Mouse (Mus musculus) neutrophil, adult 5-6 weeks (primary cell): ENCODE data around the gene Stra6. TPM values are rescaled to one million over a fixed set of nuclear protein-coding genes. Genes with fewer than 3 reads are reported as not detected.

ENCODE experiments used
- ATAC-seq: fragments of 151-379, 151-347 bp; 2 replicates; pipeline ENCODE4 v1.8.0; 2017; ENCODE audit warnings: mild to moderate bottlenecking, moderate TSS enrichment; ENCODE audit not compliant: insufficient number of reproducible peaks, poor library complexity, low FRiP score, severe bottlenecking; ENCODE audit errors: extremely low read depth
- total RNA-seq: library from RNA; stranded (forward); fragments of 200-1000 nt; gene quantifications from 2 replicates; pipeline ENCODE4 v1.2.3, GENCODE M21; 2017

Gene Stra6
- not detected in 2 replicates for total RNA-seq

DNA sequence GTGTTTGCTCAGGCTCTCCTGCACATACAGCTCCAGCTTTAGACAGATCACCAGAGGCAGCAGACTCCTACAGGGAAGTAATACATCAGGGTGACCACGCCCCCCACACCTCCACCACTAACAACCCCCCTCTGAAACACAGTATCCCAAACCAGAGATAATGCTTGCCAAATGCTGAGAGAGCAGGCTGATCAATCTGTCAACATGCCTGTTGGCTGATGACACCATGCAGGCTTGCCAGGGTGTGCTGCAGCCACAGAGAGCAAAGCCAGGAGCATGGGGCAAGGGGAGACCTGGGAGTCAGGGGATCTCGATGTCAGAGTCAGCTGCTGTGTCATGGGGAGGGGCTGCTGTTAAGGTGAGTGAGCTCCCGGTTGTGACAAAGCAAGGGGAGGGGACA, at the start of gene Stra6:
TSS of gene Stra6 (plus strand) at position 258 of the 400 bp plus-strand sequence.
- no peak for ATAC-seq

DNA sequence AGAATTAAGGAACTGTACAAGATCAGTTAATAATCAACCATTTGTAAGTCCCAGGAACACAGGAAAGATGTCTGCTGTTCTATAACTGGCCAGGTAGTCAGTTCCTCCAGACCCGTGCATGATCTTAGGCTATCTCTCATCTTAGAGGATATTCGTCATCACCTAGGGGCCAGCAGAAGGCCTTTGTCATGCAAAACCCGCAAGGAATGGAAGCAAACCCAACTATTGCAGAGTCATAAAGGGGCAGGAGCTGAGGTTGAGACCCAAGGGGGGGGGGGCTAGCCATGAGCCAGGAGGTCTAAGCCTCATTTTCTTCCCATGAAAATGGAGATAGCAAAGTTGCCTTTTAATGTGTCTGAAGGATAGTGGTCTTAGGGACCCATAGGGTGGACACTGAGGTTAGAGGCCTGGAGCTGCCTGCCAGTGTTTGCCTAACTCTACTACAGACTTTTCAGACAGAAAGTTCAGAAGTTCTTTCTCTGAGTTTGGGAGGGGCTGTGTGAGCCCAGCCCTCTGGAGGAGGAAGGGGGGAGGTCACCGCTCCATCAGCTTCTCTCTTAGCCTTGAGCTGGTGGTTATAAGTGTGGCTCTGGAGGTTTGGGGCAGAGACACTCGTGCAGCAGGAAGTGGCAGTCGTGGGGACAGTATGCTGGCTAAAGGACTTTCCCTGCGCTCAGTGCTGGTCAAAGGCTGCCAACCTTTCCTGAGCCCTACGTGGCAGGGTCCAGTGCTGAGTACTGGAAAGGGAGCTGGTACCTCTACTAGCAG, 49.0 kb upstream of the Stra6 start:
- no peak for ATAC-seq

DNA sequence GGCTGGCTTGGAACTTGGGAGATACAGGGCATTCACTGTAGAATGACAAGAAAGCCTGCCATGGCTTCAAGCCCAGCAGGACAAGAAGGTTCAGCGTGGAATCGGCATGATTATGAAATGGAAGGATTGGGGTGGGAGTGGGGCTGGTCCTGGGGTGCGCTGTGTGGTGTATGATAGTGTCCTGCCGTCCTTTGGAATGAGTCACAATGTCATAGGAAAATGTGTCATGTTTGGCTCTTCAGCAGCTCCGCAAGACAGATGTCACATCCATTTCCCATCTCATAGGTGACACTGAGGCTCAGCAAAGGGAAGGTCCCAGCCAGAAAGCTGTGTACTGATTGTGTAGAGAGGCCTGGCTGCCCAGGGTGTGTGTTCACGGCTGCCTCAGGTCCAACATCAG, 47.7 kb upstream of the Stra6 start:
- ATAC-seq: no peak

DNA sequence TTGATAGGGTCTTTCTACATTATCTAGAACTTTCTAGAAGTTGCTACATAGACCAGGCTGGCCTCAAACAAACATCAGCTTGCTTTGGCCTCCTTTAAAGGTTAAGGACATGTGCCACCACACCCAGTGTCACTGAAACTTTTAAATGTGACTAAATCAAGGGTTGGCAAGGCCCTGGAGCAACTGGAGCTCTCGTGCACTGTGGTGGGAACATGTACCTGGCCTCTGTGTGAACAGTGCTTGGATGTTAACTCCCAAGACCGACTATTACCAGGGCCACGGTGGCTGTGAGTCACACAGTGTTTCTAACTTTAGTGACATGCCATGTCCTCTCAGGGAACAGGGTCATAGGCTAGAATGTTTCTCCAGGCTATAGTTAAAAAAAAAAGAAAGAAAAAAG, 46.6 kb upstream of the Stra6 start:
- no peak for ATAC-seq

DNA sequence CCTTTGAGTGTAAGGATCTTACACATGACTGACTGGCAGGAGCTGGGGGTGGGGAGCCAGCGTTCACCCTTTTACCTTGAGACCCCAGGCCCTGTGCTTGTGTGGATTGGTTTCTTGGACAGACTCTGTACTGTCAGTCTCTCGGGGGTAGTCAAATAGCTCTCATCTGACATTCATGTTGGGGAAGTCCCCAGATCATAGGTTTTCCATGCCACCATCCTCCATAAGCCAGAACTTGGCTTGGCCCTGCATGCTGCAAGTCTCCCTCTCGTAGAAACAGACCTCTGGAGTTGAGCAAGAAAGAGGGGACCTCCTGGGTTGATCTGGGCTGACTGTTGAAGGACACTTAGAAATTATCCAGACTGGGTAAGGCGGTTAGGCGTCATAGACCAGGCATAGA, 45.2 kb upstream of the Stra6 start:
- ATAC-seq: no peak

DNA sequence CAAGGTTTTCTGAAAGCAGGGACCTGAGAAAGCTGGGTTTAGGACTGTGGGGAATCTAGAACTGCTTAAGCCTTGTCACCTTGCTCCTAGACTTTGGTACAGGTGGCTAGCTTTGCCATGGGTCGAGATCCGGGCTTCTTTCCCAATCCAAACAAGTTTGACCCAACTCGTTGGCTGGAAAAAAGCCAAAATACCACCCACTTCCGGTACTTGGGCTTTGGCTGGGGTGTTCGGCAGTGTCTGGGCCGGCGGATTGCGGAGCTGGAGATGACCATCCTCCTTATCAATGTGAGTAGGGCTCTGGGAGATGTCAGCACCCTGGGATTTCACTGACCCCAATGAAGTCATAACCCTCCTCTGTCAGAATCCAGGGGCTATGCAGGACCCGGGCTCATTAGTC, 37.6 kb upstream of the Stra6 start:
- ATAC-seq: no peak

DNA sequence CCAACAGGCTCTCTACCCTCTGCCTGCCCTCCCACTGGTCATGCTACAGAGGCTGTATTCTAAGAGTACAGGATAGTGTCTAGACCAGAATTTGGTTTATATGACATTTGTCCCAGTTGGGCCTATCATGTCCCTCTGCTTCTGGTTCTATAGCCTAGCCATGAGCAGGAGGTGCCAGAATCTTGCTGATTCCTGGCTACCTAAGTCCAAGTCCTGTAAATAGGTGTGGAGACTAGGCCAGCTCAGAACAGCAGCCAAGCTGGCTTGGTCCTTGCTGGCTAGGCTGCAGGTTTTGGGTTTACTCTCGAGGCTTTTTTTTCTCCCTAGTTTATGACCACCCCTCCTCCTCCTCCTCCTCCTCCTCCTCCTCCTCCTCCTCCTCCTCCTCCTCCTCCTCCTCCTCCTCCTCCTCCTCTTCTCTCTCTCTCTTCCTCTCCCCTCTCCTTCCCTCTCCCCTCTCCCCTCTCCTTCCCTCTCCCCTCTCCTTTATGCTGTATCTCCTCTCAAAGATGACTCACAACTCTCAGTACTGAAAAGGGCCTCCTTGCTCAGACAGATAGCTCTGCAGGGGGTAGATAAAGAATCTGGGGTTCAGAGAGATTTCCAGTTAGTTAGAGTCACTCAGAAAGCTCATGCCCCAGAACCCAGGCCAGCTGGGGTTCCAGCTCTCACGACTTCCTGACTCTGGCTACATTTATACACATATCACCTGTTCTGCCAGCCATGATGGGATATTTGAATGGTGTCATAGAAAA, 36.0 kb upstream of the Stra6 start:
- ATAC-seq: no peak

DNA sequence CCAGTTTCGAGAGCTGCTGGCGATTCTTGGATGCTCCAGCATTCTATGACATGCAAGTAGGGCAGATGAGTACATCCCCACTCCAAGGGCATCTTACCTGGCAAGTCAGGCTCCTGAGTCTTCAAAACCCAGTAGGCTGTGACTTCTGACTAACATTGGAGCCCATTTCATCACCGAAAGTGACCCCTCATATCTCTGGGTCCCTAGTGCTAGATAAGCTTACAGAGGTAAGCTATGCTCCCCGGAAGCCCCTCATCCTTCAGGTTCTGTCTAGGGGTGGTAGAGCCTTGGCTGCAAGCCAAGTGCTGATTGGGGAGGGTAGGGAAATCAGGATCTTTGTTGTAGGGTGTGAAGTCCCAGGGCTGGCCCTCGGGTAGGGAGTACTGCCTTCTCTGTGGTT, 34.7 kb upstream of the Stra6 start:
- ATAC-seq: no peak

DNA sequence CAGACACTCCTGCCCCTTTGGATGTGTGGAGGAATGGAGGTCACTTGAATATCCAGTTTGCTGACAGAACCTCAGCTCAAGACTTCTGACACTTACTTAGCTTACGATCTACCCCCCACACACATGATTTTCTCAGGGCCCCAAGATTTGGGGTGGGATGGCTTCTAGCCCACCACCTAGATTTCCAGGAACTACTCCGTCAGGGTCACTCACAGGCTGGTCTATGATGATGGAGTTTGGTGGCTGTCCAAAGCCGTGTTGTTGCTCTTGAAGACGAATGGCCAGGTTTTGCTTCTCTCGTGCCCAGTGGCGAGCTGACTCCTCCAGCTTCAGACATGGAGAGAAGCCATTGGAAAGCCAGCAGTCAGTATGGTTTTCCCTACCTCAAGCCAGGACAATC, 34.0 kb upstream of the Stra6 start:
- no peak for ATAC-seq

DNA sequence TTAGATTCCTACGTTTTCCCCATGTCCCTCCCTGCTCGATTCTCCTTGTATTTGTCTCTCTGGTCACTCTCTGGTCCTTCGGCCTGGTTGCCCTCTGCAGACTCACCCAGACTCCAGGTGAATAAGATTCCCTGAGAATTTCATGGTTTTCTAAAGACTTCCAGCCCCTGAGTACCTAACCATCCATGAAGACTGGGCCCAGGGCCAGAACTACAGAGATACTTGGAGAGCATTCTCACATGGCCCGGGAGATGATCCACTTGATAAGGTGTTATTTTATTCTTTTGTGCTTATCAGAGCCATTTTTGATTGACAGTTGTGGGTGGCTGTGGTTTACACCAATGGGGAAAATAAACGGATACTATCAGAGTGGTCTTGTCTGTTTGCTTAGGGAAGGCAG, 31.7 kb upstream of the Stra6 start:
- ATAC-seq: no peak

DNA sequence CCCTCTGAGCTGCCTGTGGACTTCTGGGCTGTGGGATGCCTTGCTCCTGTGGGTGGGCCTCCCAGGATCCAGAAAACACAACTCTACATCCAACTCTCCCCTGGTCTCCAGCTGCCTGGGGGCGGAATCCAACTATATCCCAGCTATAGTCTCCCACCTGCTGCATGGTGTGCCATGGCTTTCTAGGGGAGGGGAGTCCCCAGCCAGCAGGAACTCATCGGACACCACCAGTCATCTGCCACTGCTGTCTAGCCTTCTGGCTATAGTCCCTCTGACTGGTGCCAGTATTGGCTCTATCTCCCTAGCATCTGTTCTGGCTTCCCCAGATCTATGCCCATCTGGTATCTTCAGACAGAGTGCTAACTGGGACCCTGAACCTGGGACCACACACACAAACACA, 28.1 kb upstream of the Stra6 start:
- no peak for ATAC-seq

DNA sequence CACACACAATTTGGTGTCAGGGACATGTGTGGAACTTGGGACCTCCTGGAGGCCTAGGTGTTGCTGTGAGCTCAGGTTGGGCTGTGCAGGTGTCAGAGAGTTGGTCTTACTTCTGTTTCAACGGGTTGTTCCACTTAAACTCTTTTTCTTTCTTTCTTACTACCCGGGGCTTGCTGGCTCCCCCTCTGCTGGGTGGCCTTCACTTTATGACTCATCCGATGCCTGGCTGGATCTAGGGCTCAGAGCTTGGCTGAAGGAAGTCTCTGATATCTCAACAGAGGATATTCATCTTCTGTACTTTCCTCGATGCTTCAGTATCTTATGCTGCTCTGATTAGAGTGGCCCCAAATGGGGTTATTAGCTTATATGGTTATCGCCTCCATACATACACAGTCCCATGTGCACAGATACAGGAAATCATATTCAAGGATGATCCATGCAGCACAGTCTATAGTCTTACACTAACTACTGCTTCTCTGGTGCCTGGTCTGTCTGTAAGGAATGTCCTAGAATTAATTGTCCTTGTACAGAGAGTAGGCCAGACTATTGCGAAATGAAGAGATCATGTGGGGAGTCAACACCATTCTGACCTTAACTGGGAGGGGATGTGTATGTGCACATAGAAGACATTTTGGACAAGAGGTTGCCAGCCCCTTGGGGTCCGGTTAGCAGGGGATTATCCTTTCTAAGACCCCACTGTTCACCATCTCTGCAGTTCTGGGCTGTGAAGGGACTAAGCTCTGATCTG, 27.5 kb upstream of the Stra6 start:
- no peak for ATAC-seq

DNA sequence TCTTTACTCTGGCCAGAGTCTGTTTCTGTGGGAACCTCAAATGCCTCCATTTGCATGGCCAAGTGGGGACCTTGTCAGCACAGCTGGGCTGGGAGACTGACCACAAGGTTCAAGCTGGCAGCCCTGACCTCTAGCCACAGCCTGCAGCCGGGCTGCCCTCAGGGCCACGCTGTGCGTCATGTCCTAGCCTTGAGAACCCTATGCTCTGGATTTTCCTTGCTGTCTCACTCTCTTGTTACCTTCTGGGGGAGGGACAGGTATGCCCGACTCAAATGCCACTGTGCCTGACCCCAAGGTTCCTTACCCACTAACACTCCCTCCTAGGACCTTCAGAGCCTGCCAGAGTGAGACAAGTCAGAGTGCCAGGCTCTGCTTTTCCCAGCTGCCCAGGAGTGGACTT, 26.6 kb upstream of the Stra6 start:
- no peak for ATAC-seq

DNA sequence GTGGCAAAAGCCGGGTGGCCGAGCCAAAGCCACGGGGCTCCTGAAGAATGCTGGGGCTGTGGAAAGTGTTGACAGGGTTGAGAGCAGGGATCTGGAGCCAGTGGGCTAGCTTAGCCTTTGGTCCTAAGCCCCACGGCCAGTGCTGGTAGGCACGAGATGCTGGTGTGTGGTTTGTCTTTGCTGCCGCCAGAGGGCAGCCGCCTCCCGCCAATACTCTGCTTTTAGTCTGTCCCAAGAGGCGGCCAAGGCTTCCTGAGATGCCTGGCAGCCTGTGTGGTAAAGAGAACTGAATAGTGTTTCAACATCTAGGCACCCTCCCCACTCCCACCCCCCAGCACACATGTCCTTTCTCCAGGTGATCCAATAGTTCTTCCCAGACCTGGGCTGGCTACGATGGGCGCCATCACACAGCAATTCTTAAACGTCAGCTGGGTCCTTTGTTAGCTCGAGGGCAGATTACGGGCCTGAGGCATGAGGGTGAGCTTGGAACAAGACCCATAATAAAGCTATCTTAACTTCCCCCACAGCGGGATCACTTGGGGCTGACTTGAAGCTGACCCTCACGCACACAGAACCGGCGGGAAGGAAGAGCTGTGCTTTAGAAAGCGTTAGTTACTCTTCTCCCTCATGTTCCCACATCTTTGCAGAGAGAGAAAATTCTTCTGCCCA, 25.0 kb upstream of the Stra6 start:
- ATAC-seq: peak; percentile 49; the same call in 1 of the 2 replicates

DNA sequence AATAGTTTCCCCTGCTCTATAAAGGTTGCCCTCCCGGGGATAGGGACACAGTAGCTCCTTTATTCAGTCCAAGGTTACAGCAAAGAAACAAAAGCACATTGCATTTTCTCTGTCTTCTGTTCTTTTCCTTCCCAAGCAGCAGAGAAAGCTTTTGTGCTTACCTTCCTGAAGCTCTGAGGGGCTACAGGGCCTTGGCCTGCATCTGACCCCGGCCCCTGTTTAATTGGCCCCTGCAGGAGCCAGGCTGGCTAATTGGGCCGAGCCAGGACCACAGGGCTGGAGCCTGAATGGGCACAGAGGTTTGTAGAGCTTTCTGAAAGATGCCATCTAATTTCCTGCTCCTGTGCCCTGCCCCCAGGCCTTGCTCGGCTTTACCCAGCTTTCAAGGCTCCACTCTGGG, 22.6 kb upstream of the Stra6 start:
- no peak for ATAC-seq

DNA sequence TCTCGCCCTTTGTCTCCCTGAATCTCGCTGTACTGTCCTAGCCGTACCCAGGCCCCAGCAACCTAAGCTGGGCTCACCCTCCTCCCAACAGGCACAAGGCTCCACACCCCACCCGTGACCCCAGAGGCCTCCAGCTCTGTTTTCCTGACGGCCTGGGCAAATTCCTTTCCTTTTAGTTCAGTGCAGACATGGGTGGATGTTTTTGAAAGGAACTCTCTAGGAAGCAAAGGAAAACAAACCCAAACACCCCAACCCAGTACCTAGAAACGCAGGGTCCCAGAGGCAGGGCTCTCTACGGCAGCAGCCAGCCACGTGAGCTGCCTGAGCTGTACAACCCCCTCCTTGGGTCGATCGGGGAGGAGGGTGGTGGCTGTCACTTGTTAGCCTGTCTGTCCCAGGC, 21.2 kb upstream of the Stra6 start:
- ATAC-seq: no peak

DNA sequence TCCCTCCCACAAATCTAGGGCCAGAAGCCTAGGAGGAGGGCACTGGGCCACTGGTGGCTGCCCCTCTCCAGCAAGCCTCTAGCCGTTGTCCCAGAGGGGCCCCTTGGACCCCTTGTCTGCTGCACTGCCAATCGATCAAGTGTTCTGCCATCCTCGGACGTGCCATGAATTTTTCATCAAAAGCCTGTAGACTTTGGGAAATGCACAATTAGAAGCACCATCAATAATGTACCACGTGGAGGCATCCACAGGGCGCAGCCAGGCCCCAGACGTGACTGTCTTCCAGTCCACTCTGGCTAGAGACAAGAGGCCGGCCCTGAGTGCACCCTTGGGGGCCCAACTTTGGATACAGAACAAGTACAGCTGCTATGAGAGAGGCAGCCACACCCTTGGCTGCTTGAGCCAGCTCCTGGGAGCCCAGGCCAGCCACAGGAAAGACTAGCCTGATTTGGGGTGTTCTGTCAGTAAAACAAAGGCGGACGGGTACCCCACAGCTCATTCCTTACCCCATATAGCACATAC, 20.0 kb upstream of the Stra6 start:
- ATAC-seq: no peak

DNA sequence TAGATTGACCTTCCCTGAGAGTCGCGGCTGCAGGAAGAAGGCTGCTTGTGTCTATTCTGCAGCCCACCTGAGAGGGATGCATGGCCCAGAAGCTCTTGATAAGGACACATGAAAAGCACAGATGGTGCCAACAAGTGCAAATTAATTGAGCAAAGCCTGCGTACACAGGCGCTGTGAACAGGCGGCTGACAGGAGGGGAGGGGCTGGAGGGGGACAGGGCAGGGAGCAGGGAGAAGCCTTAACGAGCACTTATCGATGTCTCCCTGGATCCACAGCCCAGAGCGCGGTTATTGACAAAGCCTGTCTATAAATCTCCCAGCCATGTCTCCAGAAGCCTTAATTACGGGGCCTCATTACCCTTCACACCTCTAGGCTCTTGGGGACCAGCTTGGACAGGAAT, 18.8 kb upstream of the Stra6 start:
- ATAC-seq: no peak

DNA sequence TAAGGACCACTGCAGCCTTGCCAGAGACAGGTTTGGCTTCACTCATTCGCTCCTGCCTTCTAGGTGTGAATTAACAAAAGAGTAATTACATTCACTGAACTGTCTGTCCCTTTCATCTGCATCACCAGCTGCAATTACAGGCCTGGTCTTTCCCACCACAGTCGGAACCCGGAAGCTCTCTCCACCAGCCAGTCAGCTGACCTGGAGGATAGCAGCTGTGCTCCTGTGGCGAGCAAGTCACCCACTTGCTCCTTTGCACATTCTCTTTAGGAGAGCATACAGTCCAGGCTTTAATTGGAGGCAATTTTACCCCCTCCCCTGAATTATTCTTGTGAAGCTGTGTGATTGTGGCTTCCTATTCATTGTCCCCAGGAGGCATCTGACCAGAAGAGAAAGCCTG, 17.9 kb upstream of the Stra6 start:
- no peak for ATAC-seq
